Mouse (Mus musculus): ENCODE measurements around the gene Dctn2.

DNA sequence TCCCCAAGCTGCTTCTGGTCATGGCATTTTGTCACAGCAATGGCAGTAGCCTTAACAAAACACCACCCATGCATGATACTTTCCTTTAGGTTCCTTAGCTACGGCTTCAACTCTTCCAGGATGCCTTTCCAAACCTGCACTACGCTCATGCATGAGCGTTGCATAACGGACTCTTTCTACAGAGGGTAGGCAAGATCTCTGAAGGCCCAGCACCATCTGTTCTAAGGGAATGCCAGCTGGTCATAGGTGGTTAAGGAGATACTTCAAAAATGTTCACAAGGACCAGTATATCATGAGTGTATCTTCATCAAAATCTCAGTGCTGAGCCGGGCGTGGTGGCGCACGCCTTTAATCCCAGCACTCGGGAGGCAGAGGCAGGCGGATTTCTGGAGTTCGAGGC, 49.7 kb upstream of the Dctn2 start:
- TF ChIP-seq CTCF (IDR thresholded peaks at IDR 0.05; ENCODE audit: low read depth, low read length): no peak
- no peak for TF ChIP-seq POLR2A (IDR thresholded peaks at IDR 0.05; ENCODE audit: extremely low read depth, insufficient read depth, low read length)

Data from liver, adult 2 months (tissue).